Mouse (Mus musculus) frontal cortex, postnatal 10 days (tissue): Measurements from ENCODE around the gene Dmap1.
A peak's percentile ranks its signal among the peaks of the same experiment; 100 is the strongest.

ENCODE experiments used
- DNase-seq, 2 experiments: peaks; one replicate each; pipeline ENCODE4 v3.0.0; 2022; ENCODE audit warnings: low spot score in 2 of 2, mixed read lengths in 1 of 2

Dmap1 gene

GRCm38 (mm10) chr4:117655500-117655863 is 26.6 kb downstream of the Dmap1 start:
- DNase-seq: no peak

GRCm38 (mm10) chr4:117654703-117655499 is 27.2 kb downstream of the Dmap1 start:
- no peak for DNase-seq

GRCm38 (mm10) chr4:117654016-117654702 is 27.9 kb downstream of the Dmap1 start:
- DNase-seq: no peak

GRCm38 (mm10) chr4:117652727-117653126 is 29.3 kb downstream of the Dmap1 start:
- no peak for DNase-seq

- DNase-seq: peak; percentile 50 to 61
Observed at GRCm38 (mm10) chr4:117651626-117652101, 30.4 kb downstream of the Dmap1 start.

- DNase-seq: no peak
Observed at GRCm38 (mm10) chr4:117646926-117647755, 34.9 kb downstream of the Dmap1 start.

- DNase-seq: no peak
Observed at GRCm38 (mm10) chr4:117646496-117646895, 35.6 kb downstream of the Dmap1 start.

- no peak for DNase-seq
Observed at GRCm38 (mm10) chr4:117645859-117646258, 36.2 kb downstream of the Dmap1 start.

GRCm38 (mm10) chr4:117645031-117645435 is 37.0 kb downstream of the Dmap1 start:
- peak in 1 of 2 experiments; percentile 38 for DNase-seq

- DNase-seq: no peak
Observed at GRCm38 (mm10) chr4:117641804-117642203, 40.3 kb downstream of the Dmap1 start.

GRCm38 (mm10) chr4:117640925-117641703 is 41.0 kb downstream of the Dmap1 start:
- DNase-seq: no peak

- DNase-seq: no peak
Observed at GRCm38 (mm10) chr4:117636891-117637613, 45.0 kb downstream of the Dmap1 start.

GRCm38 (mm10) chr4:117636152-117636551 is 45.9 kb downstream of the Dmap1 start:
- DNase-seq: no peak

- DNase-seq: no peak
Observed at GRCm38 (mm10) chr4:117634642-117635041, 47.4 kb downstream of the Dmap1 start.

- no peak for DNase-seq
Observed at GRCm38 (mm10) chr4:117633527-117633926, 48.5 kb downstream of the Dmap1 start.

GRCm38 (mm10) chr4:117630053-117630670 is 51.9 kb downstream of the Dmap1 start:
- no peak for DNase-seq

- DNase-seq: no peak
Observed at GRCm38 (mm10) chr4:117628464-117628863, 53.6 kb downstream of the Dmap1 start.
